Mouse (Mus musculus) CH12F3 (cell line): ENCODE measurements around the gene Kcnj9.

Experiments
- in situ Hi-C: fragments of 300-500 bp; cut with MboI; formaldehyde crosslinking; loops from 2 replicates; pipeline ENCODE4 v1.14.3; 2020; ENCODE audit warnings: low sequenced_read_pairs

Kcnj9 gene

DNA sequence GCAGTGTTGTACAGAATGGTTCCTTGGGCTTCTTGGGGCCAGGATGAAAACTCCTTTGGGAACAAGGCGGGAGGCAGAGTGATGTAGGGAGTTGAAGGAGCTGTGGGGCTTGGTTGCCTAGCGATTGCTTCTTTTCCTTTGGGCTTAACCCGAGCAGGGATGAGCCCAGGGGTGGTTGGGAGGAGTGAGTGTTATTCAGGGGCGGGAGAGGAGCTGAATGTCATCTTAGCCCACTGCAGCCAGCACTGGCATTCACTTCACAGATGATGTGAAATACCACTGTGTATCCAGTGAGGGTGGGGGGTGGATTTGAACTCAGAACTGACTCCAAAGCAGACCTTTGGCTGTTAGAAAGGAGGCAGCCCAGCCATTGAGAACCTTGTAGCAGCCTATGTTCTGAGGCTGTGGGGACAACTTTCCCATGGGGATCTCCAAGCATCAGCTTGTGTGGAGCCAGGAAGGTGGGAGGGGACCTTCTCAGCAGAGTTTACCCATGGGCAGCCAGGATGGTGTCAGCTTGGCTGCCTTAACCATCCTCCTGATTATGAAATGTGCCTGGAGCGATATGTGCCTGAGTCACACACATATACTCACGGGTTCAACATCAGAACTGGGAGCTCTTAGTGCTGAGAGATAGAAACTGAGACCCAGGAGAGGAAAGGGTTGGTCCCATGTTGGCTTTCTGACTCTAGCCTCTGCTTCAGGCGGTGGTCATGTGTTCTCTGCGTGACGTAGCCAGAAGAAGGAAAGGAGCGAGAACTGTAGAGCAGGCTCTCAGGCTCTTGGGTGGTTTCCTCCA is 15.3 kb downstream of the Kcnj9 start:
- in situ Hi-C loops = no loop called here

DNA sequence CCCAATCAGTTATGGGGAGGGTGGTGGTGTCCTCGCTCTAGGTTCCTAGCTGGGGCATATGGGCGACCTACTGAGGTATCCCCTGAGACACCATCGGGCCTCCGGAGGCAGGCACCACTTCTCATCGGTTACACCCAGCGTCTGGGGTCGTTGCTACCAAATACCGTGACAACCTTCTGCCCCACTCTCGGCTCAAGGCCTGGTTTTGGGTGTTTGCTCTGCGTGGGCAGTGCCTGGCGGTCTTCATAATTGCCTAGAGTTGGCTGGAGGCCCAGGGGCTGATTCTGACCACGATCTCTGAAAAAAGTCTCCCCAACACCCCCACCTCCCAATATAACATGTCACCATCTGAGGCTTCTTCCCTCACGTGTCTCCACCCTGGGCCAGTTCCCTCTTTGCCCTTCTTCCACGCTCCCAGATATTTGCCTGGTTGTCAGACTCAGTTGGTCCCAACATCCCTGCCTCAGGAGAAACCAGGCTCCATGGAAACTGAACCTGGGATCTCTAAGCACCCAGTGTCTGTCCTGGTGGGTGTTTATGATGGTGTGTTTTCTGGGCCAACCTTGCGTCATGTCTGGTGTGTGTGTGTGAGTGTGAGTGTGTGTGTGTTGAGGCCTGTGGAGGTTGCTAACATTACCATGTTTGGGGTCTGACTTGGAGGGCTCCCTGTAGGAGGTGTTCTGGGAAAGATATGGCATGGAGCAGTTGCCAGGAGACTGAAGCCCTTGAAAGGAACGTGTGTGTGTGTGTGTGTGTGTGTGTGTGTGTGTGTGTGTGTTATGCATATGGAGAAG is 16.2 kb downstream of the Kcnj9 start:
- in situ Hi-C loops = no loop called here

DNA sequence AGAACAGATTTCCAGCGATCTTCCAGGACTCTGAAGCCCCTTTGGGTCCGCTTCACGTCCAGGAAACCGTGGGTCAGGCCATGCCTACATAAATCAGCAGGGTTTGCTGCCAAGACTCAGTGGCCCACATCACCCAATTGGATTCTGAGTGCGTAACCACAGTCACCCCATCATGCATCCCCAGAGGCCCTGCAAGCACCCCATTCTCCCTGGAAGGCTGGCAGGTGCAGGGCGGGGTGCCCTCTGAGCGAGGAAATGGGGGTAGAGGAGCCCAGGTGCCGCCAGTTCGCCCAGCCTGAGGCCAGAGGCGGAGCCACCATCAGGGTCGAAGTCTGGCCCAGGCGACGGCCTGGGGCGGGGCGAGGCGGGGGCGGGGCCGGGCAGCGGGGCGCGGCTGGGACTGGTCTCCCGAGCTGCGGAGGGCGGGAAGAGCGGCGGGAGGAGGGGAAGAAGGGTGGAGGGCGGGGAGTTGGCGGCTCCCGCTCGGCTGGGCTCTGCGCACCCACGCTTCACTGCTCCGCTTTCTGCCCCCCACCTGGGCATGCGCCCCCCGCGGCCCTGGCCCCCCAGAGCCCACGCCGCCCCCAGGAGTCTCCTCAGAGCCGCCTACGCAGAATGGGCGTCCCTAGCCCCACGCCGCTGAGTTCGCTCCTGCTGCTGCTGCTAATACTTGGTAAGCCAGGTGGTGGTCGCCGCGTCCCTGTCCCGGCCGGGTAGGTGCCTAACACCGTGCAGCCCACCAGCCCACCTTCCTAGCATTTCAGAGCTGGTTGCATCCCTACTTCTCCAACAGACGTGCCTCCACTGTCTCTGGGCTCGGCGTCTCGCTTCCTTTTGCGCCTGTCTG is 17.0 kb downstream of the Kcnj9 start:
- in situ Hi-C loops = no loop called here

DNA sequence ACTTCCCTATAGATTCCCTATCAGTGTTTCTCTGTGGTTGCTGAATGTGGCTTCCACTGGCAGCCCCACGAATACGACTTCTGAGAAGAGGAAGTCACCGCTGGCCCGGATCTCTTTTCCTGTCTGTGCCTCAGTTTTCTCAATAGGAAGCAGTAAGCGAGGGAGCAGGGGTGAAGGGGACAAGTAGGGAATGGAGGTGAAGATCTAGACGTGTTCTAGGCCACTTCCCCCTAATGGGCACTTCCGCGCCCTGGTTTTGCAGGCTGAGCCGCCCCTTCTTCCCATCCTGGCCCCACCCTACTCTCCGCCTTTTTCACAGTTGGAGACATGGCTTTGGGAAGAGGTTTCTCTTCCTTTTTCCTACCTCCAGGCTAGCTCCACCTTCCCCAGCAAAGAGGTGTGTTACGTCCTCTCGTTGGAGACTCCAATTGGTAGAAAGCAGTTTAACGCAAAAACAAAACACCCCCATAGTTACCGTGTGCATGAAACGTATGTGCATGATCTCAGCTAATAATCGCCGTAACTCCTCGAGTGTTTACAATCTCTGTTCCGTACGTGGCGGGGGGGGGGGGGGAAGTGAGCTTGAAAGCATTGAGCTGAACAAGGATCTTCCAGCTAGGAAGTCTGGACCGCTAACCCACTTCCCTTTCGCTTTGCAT is 17.7 kb downstream of the Kcnj9 start:
- in situ Hi-C loops = no loop called here

DNA sequence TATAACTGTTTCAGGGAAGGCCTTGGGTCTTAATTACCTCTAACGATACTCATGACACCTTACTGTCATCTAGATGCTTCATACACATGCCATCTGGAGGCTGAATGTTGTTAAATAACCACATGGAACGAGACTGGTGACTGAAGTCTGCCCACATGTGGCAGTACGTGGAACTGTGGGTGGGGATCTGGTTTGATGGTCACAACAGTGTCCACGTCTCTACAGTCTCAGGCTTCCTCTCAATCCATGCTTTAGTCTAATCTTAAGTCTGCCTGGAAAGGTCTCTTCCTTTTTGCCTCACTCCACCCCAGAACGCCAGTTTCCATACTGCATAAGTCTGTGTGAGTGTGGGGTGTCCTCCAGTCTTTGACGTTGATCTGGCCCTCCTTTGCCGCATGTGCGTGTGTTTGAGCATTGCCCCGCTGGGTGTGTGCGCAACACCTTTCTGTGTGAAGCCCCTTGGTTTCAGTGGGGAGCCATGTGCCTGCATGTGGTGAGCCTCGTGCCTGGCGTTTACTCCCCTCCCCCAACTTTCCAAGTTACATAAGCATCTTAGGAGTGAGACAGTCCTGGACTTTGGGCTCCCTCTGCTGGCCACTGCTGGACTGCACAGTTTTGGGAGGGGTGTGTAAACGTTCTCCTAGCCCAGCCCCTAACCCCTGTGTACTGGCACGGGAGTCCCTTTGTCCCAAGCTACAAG is 19.3 kb downstream of the Kcnj9 start:
- in situ Hi-C loops = no loop called here

DNA sequence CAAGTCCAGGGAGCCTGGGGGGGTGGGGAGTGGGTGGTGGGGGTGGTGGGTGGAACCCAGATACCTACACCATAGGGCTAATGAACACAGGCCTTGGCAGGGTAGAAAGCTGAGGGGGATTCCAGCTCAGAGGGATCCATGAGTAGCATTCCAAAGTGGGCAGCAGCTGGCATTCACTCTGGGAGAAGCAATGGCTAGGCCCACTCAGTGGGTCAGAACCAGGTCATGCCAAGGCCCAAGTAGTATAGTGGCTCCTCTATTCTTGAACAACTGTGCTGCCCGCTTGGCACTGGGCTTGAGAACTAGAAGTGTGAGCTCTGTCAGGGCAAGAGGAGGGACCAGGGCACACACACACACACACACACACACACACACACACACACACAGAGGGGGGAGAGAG is 20.7 kb downstream of the Kcnj9 start:
- in situ Hi-C loops = no loop called here

DNA sequence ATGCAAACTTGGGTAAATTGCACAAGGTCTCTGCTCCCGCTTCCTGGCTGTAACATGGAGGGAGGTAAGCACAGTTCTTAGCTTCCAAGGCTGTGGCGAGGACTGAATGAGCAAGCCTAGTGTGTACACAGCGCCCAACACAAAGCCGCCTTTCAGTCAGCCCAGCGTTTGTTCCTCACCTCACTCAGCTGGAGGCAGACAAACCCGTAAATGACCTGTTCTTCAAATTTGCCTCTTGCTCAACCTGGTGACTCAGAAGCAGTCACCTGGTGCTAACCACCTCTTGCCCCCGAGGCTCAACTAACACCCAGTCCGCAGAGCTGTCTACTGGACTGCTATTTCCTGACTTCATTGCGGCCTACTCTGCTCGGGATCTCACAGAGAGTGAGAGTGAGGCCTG is 21.2 kb downstream of the Kcnj9 start:
- in situ Hi-C loops = no loop called here

DNA sequence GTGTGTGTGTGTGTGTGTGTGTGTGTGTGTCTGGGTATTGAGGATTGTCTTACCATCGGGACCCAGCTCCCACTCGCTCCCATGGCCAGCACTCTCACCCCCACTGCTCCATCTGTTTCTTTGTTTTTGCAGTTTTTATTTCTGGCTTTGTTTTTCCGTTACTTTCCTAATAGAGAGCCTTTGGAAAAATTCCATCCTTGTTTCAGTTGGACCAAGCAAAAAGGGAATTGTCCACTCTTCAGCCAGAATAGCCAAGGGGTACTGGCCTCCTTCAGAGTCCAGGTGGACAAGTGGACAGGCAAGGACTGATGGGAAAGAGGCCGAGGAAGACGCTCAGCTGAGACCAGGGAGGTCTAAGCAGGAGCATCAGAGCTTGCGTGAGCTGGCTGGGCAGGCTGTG is 22.2 kb downstream of the Kcnj9 start:
- in situ Hi-C loops = no loop called here

DNA sequence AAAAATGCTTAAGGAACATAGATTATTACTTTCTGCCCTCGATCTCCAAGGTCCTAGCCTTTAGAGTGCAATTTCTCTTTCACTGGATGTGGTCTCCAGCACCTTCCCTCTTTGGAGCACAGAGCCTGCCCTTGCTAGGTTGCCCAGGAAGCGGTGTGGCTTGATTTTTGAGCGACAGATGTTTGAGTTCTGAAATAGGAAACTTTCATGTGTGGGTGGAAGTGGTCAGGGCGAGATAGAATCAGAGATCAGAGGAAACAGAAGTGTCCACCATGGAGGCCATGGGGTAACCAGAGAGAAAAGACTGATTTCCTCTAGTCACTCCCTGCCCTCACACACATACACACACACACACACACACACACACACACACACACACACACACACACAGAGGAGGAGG is 22.9 kb downstream of the Kcnj9 start:
- in situ Hi-C loops = no loop called here

DNA sequence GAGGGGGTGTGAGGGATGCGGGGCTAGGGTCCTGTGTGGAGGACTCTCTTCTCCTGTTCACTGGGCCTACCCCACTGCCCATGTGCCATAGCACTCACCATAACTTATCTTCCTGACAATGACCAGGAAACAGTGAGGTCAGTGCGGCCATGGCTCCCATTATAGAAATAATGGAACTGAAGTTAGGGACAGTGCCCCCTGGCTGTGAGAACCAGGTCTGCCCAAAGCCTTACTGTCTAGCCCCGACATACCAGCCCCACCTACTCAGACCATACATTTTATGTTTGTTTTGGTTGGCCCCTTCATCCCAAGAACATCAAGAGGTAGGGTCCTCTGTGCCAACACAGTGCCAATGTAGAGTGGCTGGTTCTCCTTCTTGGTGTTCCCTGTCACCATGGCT is 23.5 kb downstream of the Kcnj9 start:
- in situ Hi-C loops = no loop called here

DNA sequence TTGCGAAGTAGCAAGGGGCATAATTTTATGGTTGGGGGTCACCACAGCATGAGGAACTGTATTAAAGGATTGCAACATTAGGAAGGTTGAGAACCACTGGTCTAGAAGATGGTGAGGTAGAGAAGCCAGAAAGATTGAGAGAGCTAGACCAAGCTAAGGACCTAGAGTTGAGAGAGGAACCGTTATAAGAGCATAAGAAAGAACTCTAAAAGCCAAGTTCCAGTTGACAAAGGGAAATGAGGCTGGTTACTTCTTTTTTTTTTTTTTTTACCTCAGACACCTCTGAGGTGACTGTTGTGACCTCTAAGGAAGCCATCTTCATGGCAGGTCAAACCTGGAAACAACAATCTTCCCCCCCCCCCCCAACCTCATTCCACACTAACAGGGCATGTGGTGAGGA is 24.0 kb downstream of the Kcnj9 start:
- in situ Hi-C loops = no loop called here

DNA sequence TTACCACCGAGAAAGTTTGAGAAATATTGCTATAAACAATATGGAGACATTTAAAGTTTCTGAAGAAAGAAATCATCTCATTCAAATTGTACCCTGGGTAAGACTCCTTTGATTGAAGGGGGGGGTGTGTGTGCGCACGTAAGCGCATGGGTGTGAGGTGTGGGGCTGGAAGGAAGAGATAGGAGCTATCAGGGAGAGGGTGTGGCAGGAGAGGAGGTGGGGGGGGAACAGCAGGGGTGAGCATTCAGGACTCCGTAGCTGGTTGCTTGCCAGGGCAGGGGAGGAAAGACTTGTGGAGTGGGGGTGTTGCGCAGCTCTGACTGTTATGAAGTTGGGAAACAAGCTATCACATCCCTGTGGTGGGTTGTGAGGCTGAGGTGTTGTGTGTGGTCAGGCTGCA is 24.7 kb downstream of the Kcnj9 start:
- in situ Hi-C loops = no loop called here

DNA sequence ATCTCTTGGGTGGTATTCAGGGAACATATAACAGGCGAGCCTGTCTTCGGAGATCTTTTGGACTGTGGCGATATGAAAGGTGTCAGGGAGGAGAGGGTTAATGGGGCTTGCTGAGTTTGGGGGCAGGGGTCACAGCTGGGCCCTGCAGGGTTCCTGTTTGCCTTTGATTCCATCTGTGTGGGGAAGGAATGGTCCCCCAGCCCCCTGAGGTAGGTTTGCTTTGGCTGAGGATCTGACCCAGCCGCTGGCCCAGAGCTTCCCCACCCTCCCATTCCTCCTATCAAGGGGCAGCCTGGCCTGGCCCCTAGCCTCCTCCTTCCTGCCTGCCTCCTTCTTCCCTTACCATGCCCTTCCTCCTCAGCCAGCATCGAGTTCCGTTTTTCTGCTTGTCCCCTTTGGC is 26.3 kb downstream of the Kcnj9 start:
- in situ Hi-C loops = no loop called here

DNA sequence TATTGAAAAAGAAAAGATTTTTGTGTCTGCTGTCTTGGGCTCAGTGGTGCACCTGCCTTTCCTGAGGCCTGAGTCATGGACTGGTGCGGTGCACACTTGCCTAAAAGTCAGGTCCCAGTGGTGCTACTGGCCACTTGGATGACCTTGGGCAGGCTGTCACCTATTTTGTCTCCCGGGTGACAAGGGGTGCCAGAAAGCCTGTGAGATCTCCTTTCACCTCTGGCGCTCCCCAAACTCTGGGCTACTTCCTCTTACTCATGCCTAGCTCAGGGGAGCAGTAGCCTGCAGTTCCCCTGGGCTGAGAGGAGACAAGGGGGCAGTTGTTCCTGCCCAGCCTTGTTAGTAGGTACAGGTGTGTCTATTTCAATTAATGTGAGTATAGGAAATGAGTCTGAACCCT is 26.8 kb downstream of the Kcnj9 start:
- in situ Hi-C loops = no loop called here

DNA sequence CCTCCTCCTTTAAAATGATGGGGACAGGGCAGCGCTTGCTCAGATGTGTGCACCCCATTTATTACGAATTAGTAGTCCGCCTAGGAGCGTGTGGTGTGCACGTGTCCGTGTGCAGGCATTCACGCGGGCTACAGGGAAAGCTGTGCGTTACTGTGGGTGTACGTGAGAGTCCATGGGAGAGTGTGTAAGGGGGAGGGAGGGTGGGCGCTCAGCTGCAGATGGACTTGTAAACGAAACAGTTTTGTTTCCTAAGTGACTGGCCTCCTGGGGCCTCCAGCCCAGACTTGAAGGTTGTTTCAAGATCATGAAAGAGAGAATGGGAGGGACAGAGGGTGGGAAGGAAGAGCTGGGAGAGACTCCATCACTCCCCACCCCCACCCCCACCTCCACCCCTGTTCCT is 27.9 kb downstream of the Kcnj9 start:
- in situ Hi-C loops = no loop called here

DNA sequence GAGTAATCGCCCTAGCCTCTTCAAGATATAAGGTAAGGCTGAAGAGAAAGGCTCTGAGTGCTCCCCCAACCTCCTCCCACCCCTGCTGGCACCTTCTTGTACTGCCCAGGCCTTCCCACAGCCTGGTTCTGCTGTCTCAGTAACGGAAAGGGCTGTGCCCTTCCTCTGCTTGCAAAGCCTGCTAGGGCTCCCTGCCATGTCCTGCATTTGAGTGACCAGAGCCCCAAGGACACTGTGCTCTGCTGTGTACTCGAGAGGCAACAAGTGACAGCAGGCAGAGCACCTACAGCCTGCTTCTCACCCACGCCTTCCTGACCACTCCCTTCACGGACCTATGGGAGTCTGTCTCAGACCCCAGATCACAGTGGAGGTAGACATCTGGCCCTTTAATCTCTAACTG is 28.9 kb downstream of the Kcnj9 start:
- in situ Hi-C loops = no loop called here

DNA sequence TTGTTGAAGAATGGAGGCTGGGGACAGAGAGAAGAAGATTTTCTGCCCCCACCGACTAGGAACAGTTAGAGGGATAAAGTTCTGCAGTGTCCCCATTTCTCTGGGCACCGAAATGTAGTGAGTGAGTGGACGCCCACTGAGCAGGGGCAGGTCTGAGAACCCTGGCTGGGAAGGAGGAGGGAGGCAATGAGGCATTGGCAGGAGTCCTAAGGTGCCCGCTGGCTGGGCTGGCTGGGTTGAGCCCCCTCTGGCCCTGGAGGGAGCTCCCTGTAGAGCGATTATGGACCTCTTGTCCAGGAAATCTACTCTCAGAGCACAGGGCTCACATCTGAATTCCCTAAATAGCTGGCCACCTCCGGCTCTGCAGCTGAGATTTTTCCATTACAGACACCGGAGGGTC is 29.6 kb downstream of the Kcnj9 start:
- in situ Hi-C loops = no loop called here

DNA sequence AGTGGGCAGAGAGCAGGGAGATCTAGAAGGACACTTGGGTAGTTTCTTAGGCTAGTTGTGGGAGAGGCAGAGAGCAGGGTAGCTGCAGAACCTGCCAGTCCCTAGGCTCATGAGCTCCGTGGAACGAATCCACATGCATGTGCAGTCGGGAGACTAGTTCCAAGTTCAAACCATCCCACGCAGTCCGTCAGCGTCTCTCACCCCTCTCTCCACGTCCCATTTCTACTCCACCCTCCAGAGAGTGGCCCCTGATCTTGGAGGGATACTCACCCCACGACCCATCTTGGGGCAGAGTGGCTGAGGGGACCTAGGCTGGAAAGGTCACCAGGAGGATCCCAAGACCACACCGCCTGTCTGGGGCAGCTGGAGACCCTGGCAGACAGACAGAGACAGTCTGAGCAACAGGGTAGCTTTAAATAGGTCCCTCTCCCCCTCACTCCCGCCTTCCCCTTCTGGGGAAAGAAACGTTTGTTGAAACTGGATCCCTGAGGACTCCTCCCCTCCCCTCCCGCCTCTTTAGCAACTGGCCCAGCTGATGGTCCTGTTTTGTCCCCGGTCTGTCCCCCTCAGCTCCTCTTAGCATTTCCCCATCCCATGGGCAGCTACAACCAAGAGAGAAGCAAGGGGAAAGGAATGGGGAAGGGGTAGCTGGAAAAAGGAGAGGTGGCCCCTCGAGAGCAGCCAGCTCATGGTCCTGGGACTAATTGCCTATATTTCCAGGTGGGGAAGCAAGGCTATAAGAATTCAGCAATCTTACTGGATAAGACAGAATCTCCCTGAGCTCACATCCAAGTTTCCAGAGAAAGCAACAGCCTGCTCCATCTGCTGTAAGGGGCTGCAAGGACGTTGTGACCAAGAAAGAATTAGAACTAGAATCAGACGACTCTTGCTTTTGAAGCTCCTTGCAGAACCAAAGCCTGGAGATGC is 31.2 kb downstream of the Kcnj9 start, which contains the start of gene Atp1a2:
TSS of gene Atp1a2 (minus strand) at position 454 of the 927 bp plus-strand sequence.
- in situ Hi-C loops = no loop called here

DNA sequence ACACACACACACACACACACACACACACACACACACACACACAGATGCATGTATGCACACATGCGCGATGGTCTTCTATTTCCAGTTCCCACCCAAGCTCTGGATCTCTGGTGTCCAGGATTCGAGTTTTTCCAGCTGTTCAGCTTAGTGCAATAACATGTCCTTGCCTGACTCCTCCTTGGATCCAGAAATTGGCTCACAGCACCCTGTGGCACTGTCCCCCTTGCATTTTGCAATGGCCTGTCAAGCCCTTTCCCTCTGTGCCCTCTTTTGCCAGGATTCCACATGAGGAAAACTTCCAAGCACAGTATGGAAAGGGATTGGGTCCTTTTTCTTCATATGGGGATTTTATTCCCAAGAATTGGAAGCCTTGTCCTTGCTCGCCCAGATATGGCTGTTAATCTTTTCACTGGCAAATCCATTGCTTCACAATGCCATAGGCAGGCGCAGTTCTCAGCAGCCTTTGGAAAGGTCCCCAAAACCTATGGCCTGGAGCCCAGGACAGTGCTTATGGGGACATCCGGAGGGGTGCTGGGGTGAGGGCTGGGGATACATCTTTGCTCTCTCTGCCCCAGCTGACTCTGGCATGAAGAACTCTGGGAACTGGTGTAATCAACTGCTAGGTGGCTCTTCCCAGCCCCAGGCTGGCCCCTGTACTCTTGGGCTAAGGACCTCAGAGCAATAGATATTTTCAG is 32.2 kb downstream of the Kcnj9 start:
- in situ Hi-C loops = no loop called here
